Comparison of ENCODE assay signal across 13 mouse cellular contexts in the genomic region with DNA sequence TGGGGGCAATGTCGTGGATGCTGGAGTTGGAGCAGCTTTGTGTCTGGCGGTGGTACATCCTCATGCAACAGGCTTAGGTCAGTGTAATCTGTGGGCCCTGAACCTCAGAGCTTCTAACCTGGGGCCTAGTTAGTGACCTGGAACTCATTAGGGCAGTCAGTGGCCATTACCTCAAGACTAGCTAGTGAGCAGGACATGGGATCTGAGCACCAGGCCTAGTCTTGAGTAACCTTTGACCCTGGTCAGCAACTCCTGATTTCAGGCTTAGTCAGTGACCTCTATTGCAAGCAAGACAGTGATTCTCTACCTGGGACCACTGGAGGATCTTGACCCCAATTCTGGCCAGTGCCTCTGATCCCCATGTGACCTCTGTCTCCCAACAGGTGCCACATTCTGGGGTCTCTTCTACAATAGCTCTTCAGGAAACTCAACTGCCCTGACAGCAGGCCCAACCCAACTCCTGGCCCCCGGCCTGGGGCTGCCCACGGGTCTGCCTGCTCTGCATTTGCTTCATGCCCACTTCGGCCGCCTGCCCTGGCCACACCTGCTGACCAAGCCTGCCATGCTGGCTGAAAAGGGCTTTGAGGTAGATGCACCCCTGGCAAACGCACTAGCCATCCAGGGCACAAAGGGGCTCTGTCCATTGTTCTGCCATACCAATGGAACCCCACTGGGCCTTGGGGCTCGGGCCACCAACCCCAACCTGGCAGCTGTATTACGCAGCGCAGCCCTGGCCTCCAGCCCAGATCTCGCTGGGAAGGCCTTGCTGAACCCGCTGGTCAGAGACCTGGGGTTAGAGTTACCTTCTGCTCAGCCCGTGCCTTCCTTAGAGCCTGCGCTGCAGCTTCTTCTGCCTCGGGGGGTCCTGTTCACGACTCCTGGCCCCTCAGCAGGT. TPM values are rescaled to one million over a fixed set of nuclear protein-coding genes. Genes with fewer than 3 reads are reported as not detected.
DNase-seq lines count a peak whose midpoint lies in the region; ATAC-seq and TF ChIP-seq lines count a peak whose summit lies in the region.
"Had no signal": no experiment of that assay in that cellular context is flagged by ENCODE, and none has a peak within 500 bp of the region (broad histone marks: within the 10 kb centered on the region; RNA-seq: fewer than 3 reads in every experiment).

No protein-coding gene starts in this region.

- H3K27ac ChIP-seq in kidney, embryonic 15.5 days = no peak overlapping the region
- no peak overlapping the region for H3K27ac ChIP-seq in limb, embryonic 15.5 days
- no peak overlapping the region for H3K27ac ChIP-seq in limb, embryonic 10.5 days
- H3K27ac ChIP-seq in small intestine, adult 2 months (ENCODE audit: insufficient read depth, low read depth, low read length) = peak overlapping the region; percentile 24; the same call in 1 of the 2 replicates
- H3K27ac ChIP-seq: liver, embryonic 14.5 days had no signal

- ATAC-seq in kidney, embryonic 15.5 days (replicated peaks; ENCODE audit: low FRiP score) = no peak
- no peak for ATAC-seq in limb, embryonic 15.5 days (ENCODE audit: insufficient number of reproducible peaks, low FRiP score, low TSS enrichment, low read depth)

- TF ChIP-seq CTCF in small intestine, adult 2 months (IDR thresholded peaks at IDR 0.05; ENCODE audit: extremely low read depth, insufficient read length, insufficient replicate concordance, low read depth, low read length) = no peak

- no peaks in the 10 kb centered on the region for H3K36me3 ChIP-seq in kidney, embryonic 15.5 days
- no peaks in the 10 kb centered on the region for H3K36me3 ChIP-seq in limb, embryonic 15.5 days
- H3K36me3 ChIP-seq in limb, embryonic 10.5 days = no peaks in the 10 kb centered on the region
- H3K36me3 ChIP-seq in small intestine, adult 2 months (ENCODE audit: control insufficient read depth, insufficient read depth, low read length) = peaks cover 5% of the 10 kb centered on the region; the same call in 1 of the 2 replicates
- H3K36me3 ChIP-seq: midbrain, embryonic 10.5 days had no signal

- no peak for TF ChIP-seq POLR2A in small intestine, adult 2 months (IDR thresholded peaks at IDR 0.05; ENCODE audit: low read depth, low read length)

- no peak overlapping the region for H3K4me3 ChIP-seq in kidney, embryonic 15.5 days (replicated peaks)
- no peak overlapping the region for H3K4me3 ChIP-seq in limb, embryonic 15.5 days
- H3K4me3 ChIP-seq in limb, embryonic 10.5 days = no peak overlapping the region
- peak overlapping the region; percentile 67 for H3K4me3 ChIP-seq in small intestine, adult 2 months (ENCODE audit: low read depth, low read length)
- H3K4me3 ChIP-seq: midbrain, embryonic 10.5 days had no signal

- H3K9ac ChIP-seq in kidney, embryonic 15.5 days = no peak overlapping the region
- no peak overlapping the region for H3K9ac ChIP-seq in limb, embryonic 15.5 days
- H3K9ac ChIP-seq: liver, embryonic 14.5 days had no signal

- 88% methylated on average over 16 of the region's 16 CpGs for WGBS in kidney, embryonic 15.5 days
- WGBS in limb, embryonic 15.5 days = 85% methylated on average over 16 of the region's 16 CpGs
- WGBS in limb, embryonic 10.5 days = 88% methylated on average over 16 of the region's 16 CpGs
- WGBS in small intestine, adult 2 months = 88% methylated on average over 16 of the region's 16 CpGs

- no peak overlapping the region for H3K4me2 ChIP-seq in kidney, embryonic 15.5 days
- H3K4me2 ChIP-seq in limb, embryonic 15.5 days = 0 out of 2 replicates have a peak overlapping the region, but pooled peaks have one; percentile 12

- H3K9me3 ChIP-seq in kidney, embryonic 15.5 days (replicated peaks) = no peaks in the 10 kb centered on the region
- no peaks in the 10 kb centered on the region for H3K9me3 ChIP-seq in limb, embryonic 15.5 days
- H3K9me3 ChIP-seq in limb, embryonic 10.5 days (replicated peaks) = no peaks in the 10 kb centered on the region
- H3K9me3 ChIP-seq: midbrain, embryonic 10.5 days had no signal

- H3K27me3 ChIP-seq in kidney, embryonic 15.5 days = no peaks in the 10 kb centered on the region
- H3K27me3 ChIP-seq in limb, embryonic 15.5 days = no peaks in the 10 kb centered on the region
- H3K27me3 ChIP-seq in limb, embryonic 10.5 days (ENCODE audit: low read depth, poor library complexity, severe bottlenecking) = no peaks in the 10 kb centered on the region
- H3K27me3 ChIP-seq in small intestine, adult 2 months (ENCODE audit: control insufficient read depth, insufficient read depth, low read length) = no peaks in the 10 kb centered on the region

- peak; percentile 34 for DNase-seq in cerebellum, adult 9-11 months
- DNase-seq in cerebellum, adult 11-12 months = no peak
- DNase-seq in kidney, adult 18-20 months = peak; percentile 60
- DNase-seq in limb, embryonic 10.5 days (ENCODE audit: low spot score) = no peak
- no peak for DNase-seq in lung, postnatal 10 days
- DNase-seq: cerebellum, adult 9-10 months; thymus, postnatal 36 days had no signal

- H3K4me1 ChIP-seq in kidney, embryonic 15.5 days = peaks cover 22% of the 10 kb centered on the region
- H3K4me1 ChIP-seq in limb, embryonic 15.5 days = peaks cover 23% of the 10 kb centered on the region
- peaks cover 1% of the 10 kb centered on the region for H3K4me1 ChIP-seq in limb, embryonic 10.5 days
- H3K4me1 ChIP-seq in small intestine, adult 2 months (ENCODE audit: control insufficient read depth, insufficient read depth, insufficient read length, low read length) = peaks cover 21% of the 10 kb centered on the region

RNA-seq across cellular contexts. Expression of a gene that starts 1.7 kb away (rescaled TPM):
- polyA plus RNA-seq in kidney, embryonic 15.5 days (2015; fragmentation: Nextera tagmentation; extraction: Ambion mirVana) = 0.87 and 0.95 TPM in 2 replicates
- 10.4 and 11.5 TPM in 2 replicates for polyA plus RNA-seq in limb, embryonic 15.5 days (2015; fragmentation: Nextera tagmentation; extraction: Ambion mirVana)
- 0.08 TPM in 1 of 2 replicates, not detected in the other for polyA plus RNA-seq in limb, embryonic 10.5 days (2016; fragmentation: Nextera tagmentation; extraction: Ambion mirVana)
- 20.2 and 60.1 TPM in 2 replicates for polyA plus RNA-seq in small intestine, adult 2 months (2012; rRNA removed)
- polyA plus RNA-seq: embryonic facial prominence, embryonic 11.5 days; midbrain, embryonic 10.5 days had no signal

RNA-seq across cellular contexts. Expression of a gene that starts 4.2 kb away (rescaled TPM):
- 162 and 184 TPM in 2 replicates for polyA plus RNA-seq in kidney, embryonic 15.5 days (2015; fragmentation: Nextera tagmentation; extraction: Ambion mirVana)
- 127 and 128 TPM in 2 replicates for polyA plus RNA-seq in limb, embryonic 15.5 days (2015; fragmentation: Nextera tagmentation; extraction: Ambion mirVana)
- polyA plus RNA-seq in limb, embryonic 10.5 days (2016; fragmentation: Nextera tagmentation; extraction: Ambion mirVana) = 234 and 274 TPM in 2 replicates
- polyA plus RNA-seq in small intestine, adult 2 months (2012; rRNA removed) = 17.6 and 25.0 TPM in 2 replicates

RNA-seq across cellular contexts. Expression of a gene that starts 25.5 kb away (rescaled TPM):
- polyA plus RNA-seq in kidney, embryonic 15.5 days (2015; fragmentation: Nextera tagmentation; extraction: Ambion mirVana) = 109 and 111 TPM in 2 replicates
- 85.0 and 97.2 TPM in 2 replicates for polyA plus RNA-seq in limb, embryonic 15.5 days (2015; fragmentation: Nextera tagmentation; extraction: Ambion mirVana)
- polyA plus RNA-seq in limb, embryonic 10.5 days (2016; fragmentation: Nextera tagmentation; extraction: Ambion mirVana) = 11.7 and 14.2 TPM in 2 replicates
- polyA plus RNA-seq in small intestine, adult 2 months (2012; rRNA removed) = 2.9 and 3.6 TPM in 2 replicates

RNA-seq across cellular contexts. Expression of a gene that starts 52.7 kb away (rescaled TPM):
- 2.9 and 3.4 TPM in 2 replicates for polyA plus RNA-seq in kidney, embryonic 15.5 days (2015; fragmentation: Nextera tagmentation; extraction: Ambion mirVana)
- 10.6 TPM in 2 replicates for polyA plus RNA-seq in limb, embryonic 15.5 days (2015; fragmentation: Nextera tagmentation; extraction: Ambion mirVana)
- 2.8 and 3.0 TPM in 2 replicates for polyA plus RNA-seq in limb, embryonic 10.5 days (2016; fragmentation: Nextera tagmentation; extraction: Ambion mirVana)
- polyA plus RNA-seq in small intestine, adult 2 months (2012; rRNA removed) = 65.9 and 77.7 TPM in 2 replicates

Comparison
In these comparisons a context has a peak if more than half of its experiments do, and no peak if none do; other contexts are left out.
1. DNase-seq: peak in cerebellum, adult 9-11 months (single experiment) and kidney, adult 18-20 months (single experiment); none in cerebellum, adult 11-12 months (single experiment), limb, embryonic 10.5 days (single experiment) and lung, postnatal 10 days (single experiment).